ENCODE assay signal across 17 mouse cellular contexts in the genomic region with DNA sequence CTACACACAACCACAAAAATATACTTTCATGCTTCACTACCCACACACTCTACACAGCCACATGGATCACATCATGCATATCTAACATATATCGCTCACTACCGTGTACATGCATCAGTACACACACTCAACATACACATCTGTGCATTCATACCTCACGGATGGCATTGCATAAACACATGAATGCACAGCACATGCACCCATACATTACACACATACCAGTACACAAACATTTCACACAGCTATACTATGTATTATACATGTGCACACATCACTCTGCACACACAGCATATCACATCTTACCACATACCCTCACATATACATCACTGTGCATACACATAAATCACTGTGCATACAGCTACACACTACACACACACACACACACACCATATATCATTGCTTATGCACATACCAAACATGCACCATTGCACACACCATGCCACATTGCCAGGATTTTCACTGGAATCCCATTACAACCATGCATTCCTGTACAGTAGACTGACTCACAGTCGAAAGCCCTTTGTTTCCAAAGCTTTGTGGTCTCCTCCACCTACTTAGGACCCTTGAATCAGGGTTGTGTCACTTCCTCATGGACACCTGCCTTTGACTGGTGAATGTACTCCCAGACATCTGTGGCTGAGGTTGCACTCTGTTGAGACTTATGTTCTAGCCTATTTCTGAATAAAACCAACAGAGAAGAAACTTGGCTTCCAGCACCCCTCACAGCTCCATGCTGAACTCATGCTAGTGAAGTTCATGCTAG.
"Had no signal": no experiment of that assay in that cellular context is flagged by ENCODE, and none has a peak within 500 bp of the region (broad histone marks: within the 10 kb centered on the region; RNA-seq: fewer than 3 reads in every experiment).

No protein-coding gene starts in this region.

- H3K4me1 ChIP-seq: midbrain, embryonic 12.5 days; neural tube, embryonic 13.5 days; neural tube, embryonic 15.5 days; stomach, embryonic 15.5 days had no signal

- H3K4me3 ChIP-seq: midbrain, embryonic 10.5 days; midbrain, embryonic 12.5 days; myocyte; neural tube, embryonic 13.5 days; neural tube, embryonic 15.5 days; stomach, embryonic 15.5 days had no signal

- DNase-seq: lung, adult 18-20 months; lung, embryonic 14.5 days; lung, postnatal 10 days; lung, postnatal 4 days; midbrain, embryonic 14.5 days; right cerebral cortex, postnatal 14 days; thymus, adult 2 months; thymus, postnatal 25 days; thymus, postnatal 4 days had no signal

- H3K27ac ChIP-seq: midbrain, embryonic 10.5 days; midbrain, embryonic 12.5 days; neural tube, embryonic 13.5 days; neural tube, embryonic 15.5 days; stomach, embryonic 15.5 days; stomach, postnatal 0 days had no signal

- H3K27me3 ChIP-seq: stomach, embryonic 15.5 days had no signal

- H3K9ac ChIP-seq: lung, embryonic 14.5 days; midbrain, embryonic 12.5 days; neural tube, embryonic 13.5 days; neural tube, embryonic 15.5 days; stomach, embryonic 15.5 days had no signal

- H3K36me3 ChIP-seq: midbrain, embryonic 10.5 days; midbrain, embryonic 12.5 days; neural tube, embryonic 13.5 days; neural tube, embryonic 15.5 days; stomach, embryonic 15.5 days had no signal

- H3K9me3 ChIP-seq: midbrain, embryonic 10.5 days; midbrain, embryonic 12.5 days; neural tube, embryonic 13.5 days; neural tube, embryonic 15.5 days; stomach, embryonic 15.5 days had no signal

- ATAC-seq: midbrain, embryonic 16.5 days had no signal

- H3K4me2 ChIP-seq: lung, embryonic 14.5 days; midbrain, embryonic 12.5 days; neural tube, embryonic 13.5 days; neural tube, embryonic 15.5 days; stomach, embryonic 15.5 days had no signal
